Mouse (Mus musculus): ENCODE data around the gene Gm30083.

DNA sequence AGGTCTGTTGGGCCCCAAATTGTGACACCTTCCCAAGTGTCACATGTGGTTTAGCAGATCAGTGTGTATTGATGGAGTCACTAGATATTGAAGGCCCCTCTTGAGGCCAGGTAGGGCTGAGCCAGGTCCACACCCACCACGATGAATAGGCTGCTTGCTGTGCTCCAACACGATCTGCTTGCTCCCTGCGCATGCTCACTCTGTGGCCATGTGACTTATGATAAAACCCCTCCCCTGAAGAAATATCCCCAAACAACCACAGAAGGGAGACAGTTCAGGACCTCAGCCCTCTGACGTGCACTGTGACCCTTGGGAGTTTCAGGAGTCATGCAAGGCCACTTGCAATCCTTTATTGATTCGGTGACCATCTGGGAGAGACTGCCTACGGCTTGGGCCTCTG, 68.9 kb downstream of the Gm30083 start:
- no peak for TF ChIP-seq GATA1 (IDR thresholded peaks at IDR 0.05; ENCODE audit: borderline replicate concordance, low read length)
- TF ChIP-seq FLI1 (IDR thresholded peaks at IDR 0.05; ENCODE audit: low read length), result no peak
